Mouse (Mus musculus): ENCODE results near the gene Grm4. TPM values are rescaled to one million over a fixed set of nuclear protein-coding genes. Genes with fewer than 3 reads are reported as not detected.

Grm4 gene
- polyA plus RNA-seq, 2 experiments: 0.01 TPM; not detected in 1

DNA sequence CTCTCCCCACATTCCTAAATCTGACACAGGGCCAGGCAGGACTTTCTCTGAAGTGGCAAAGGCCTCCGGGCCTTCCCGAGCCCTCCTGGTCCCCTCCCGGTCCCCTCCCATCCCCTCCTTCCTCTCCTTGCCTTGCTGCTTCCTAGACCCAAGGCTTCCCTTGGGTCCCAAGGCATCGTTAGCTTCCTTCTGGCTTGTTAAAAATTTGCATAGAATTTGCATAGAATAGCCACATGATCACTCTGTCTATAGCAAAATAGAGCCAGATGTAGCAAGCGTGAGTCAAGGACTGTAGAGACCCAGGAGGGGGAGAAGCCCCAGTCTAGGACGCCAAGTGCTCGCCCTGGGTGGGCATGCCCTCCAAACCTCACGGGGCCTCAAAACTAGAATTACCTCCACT lies 55.3 kb downstream of the Grm4 start:
- no peak overlapping the region for H3K4me3 ChIP-seq (ENCODE audit: insufficient read depth in 1 of 2, low read depth in 2 of 2, low read length in 2 of 2)
- 56% methylated on average over 8 of the region's 8 CpGs for WGBS (ENCODE audit: insufficient replicate concordance)
- no peaks in the 10 kb centered on the region for H3K9me3 ChIP-seq (ENCODE audit: control insufficient read depth, low read length)
- no peaks in the 10 kb centered on the region for H3K27me3 ChIP-seq (ENCODE audit: control insufficient read depth, insufficient read depth, low read length)
- H3K4me2 ChIP-seq (ENCODE audit: low read depth): no peak overlapping the region
- no peak for TF ChIP-seq EP300 (IDR thresholded peaks at IDR 0.05; ENCODE audit: low read depth)
- TF ChIP-seq CTCF (IDR thresholded peaks at IDR 0.05; ENCODE audit: low read depth): no peak
- no peak overlapping the region for H3K9ac ChIP-seq (replicated peaks)
- no peak overlapping the region for H3K27ac ChIP-seq
- H3K36me3 ChIP-seq (replicated peaks; ENCODE audit: control insufficient read depth, insufficient read depth, low read depth): no peaks in the 10 kb centered on the region
- H3K4me1 ChIP-seq (replicated peaks; ENCODE audit: control insufficient read depth in 2 of 2, insufficient read depth in 2 of 2, low read length in 1 of 2): no peaks in the 10 kb centered on the region
- ATAC-seq (ENCODE audit: insufficient read depth) (no peak), DNase-seq (ENCODE audit: low read depth in 3 of 3, low spot score in 3 of 3) (no peak)

GRCm38 (mm10) chr17:27464327-27464962 lies 56.8 kb downstream of the Grm4 start:
- 33% methylated on average over 8 of the region's 8 CpGs for WGBS (ENCODE audit: insufficient replicate concordance)
- no peaks in the 10 kb centered on the region for H3K36me3 ChIP-seq (replicated peaks; ENCODE audit: control insufficient read depth, insufficient read depth, low read depth)
- ATAC-seq (ENCODE audit: insufficient read depth) (no peak), DNase-seq (ENCODE audit: low read depth in 3 of 3, low spot score in 3 of 3) (no peak)
- H3K9ac ChIP-seq (replicated peaks): no peak overlapping the region
- H3K4me3 ChIP-seq (ENCODE audit: insufficient read depth in 1 of 2, low read depth in 2 of 2, low read length in 2 of 2): no peak overlapping the region
- no peaks in the 10 kb centered on the region for H3K4me1 ChIP-seq (replicated peaks; ENCODE audit: control insufficient read depth in 2 of 2, insufficient read depth in 2 of 2, low read length in 1 of 2)
- TF ChIP-seq EP300 (IDR thresholded peaks at IDR 0.05; ENCODE audit: low read depth) (no peak), CTCF (IDR thresholded peaks at IDR 0.05; ENCODE audit: low read depth) (no peak)
- H3K27me3 ChIP-seq (ENCODE audit: control insufficient read depth, insufficient read depth, low read length): no peaks in the 10 kb centered on the region
- H3K27ac ChIP-seq: no peak overlapping the region
- H3K9me3 ChIP-seq (ENCODE audit: control insufficient read depth, low read length): no peaks in the 10 kb centered on the region
- no peak overlapping the region for H3K4me2 ChIP-seq (ENCODE audit: low read depth)

DNA sequence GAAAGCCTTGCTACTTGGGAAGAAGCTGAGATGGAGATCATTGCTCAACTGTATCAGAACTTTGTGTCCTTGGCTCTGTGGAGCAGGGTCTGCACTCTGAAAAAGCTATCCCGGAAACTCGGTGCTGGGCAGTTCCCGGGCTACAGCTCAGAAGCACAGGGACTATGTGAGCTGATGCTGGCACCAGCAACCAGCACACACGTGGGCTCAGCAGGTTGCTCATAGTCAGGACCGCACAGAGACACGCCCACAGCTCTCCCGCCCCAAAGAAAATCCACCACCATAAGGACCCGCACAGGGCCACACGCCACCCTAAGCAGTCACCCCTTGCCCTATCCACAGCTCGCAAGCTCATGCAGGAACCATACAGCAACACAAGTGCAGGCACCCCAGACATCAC lies 61.2 kb downstream of the Grm4 start:
- ATAC-seq (ENCODE audit: insufficient read depth) (no peak), DNase-seq (ENCODE audit: low read depth in 3 of 3, low spot score in 3 of 3) (no peak)
- no peak for TF ChIP-seq CTCF (IDR thresholded peaks at IDR 0.05; ENCODE audit: low read depth)
- no peak for TF ChIP-seq EP300 (IDR thresholded peaks at IDR 0.05; ENCODE audit: low read depth)
- H3K27me3 ChIP-seq (ENCODE audit: control insufficient read depth, insufficient read depth, low read length): no peaks in the 10 kb centered on the region
- H3K27ac ChIP-seq: no peak overlapping the region
- H3K4me1 ChIP-seq (replicated peaks; ENCODE audit: control insufficient read depth in 2 of 2, insufficient read depth in 2 of 2, low read length in 1 of 2): no peaks in the 10 kb centered on the region
- H3K4me2 ChIP-seq (ENCODE audit: low read depth): no peak overlapping the region
- no peak overlapping the region for H3K4me3 ChIP-seq (ENCODE audit: insufficient read depth in 1 of 2, low read depth in 2 of 2, low read length in 2 of 2)
- no peak overlapping the region for H3K9ac ChIP-seq (replicated peaks)
- no peaks in the 10 kb centered on the region for H3K36me3 ChIP-seq (replicated peaks; ENCODE audit: control insufficient read depth, insufficient read depth, low read depth)
- H3K9me3 ChIP-seq (ENCODE audit: control insufficient read depth, low read length): no peaks in the 10 kb centered on the region
- WGBS (ENCODE audit: insufficient replicate concordance): 49% methylated on average over 10 of the region's 10 CpGs

DNA sequence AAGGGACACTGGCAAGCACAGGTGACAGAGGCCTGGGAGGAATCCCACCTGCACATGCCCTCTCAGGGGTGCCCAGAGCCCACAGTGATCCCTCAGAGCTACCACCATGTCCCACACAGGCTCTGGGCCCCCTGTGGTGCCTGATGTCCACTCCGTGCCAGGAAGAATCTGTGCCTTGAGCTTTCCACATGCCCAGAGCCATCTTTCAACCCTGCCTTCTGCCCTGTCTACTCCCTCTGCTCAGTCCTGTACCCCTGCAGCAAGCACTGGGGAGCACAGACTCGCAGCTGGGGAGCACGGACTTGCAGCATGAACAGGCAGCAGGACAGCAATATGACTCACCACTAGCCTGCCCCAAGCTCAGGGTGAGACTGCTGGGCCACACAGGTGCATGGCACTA lies 62.0 kb downstream of the Grm4 start:
- no peak overlapping the region for H3K4me2 ChIP-seq (ENCODE audit: low read depth)
- H3K9ac ChIP-seq (replicated peaks): no peak overlapping the region
- no peaks in the 10 kb centered on the region for H3K4me1 ChIP-seq (replicated peaks; ENCODE audit: control insufficient read depth in 2 of 2, insufficient read depth in 2 of 2, low read length in 1 of 2)
- 65% methylated on average over 3 of the region's 3 CpGs for WGBS (ENCODE audit: insufficient replicate concordance)
- no peak overlapping the region for H3K4me3 ChIP-seq (ENCODE audit: insufficient read depth in 1 of 2, low read depth in 2 of 2, low read length in 2 of 2)
- H3K27ac ChIP-seq: no peak overlapping the region
- H3K27me3 ChIP-seq (ENCODE audit: control insufficient read depth, insufficient read depth, low read length): no peaks in the 10 kb centered on the region
- no peaks in the 10 kb centered on the region for H3K36me3 ChIP-seq (replicated peaks; ENCODE audit: control insufficient read depth, insufficient read depth, low read depth)
- no peak for ATAC-seq (ENCODE audit: insufficient read depth)
- H3K9me3 ChIP-seq (ENCODE audit: control insufficient read depth, low read length): no peaks in the 10 kb centered on the region
- TF ChIP-seq EP300 (IDR thresholded peaks at IDR 0.05; ENCODE audit: low read depth) (no peak), CTCF (IDR thresholded peaks at IDR 0.05; ENCODE audit: low read depth) (no peak)
- DNase-seq (ENCODE audit: low read depth in 3 of 3, low spot score in 3 of 3): no peak

GRCm38 (mm10) chr17:27457863-27458494 lies 63.2 kb downstream of the Grm4 start:
- H3K4me3 ChIP-seq (ENCODE audit: insufficient read depth in 1 of 2, low read depth in 2 of 2, low read length in 2 of 2): no peak overlapping the region
- H3K27ac ChIP-seq: no peak overlapping the region
- no peaks in the 10 kb centered on the region for H3K36me3 ChIP-seq (replicated peaks; ENCODE audit: control insufficient read depth, insufficient read depth, low read depth)
- no peaks in the 10 kb centered on the region for H3K4me1 ChIP-seq (replicated peaks; ENCODE audit: control insufficient read depth in 2 of 2, insufficient read depth in 2 of 2, low read length in 1 of 2)
- no peak for DNase-seq (ENCODE audit: low read depth in 3 of 3, low spot score in 3 of 3)
- H3K9me3 ChIP-seq (ENCODE audit: control insufficient read depth, low read length): no peaks in the 10 kb centered on the region
- H3K9ac ChIP-seq (replicated peaks): no peak overlapping the region
- no peak for ATAC-seq (ENCODE audit: insufficient read depth)
- no peak overlapping the region for H3K4me2 ChIP-seq (ENCODE audit: low read depth)
- H3K27me3 ChIP-seq (ENCODE audit: control insufficient read depth, insufficient read depth, low read length): no peaks in the 10 kb centered on the region
- no peak for TF ChIP-seq EP300 (IDR thresholded peaks at IDR 0.05; ENCODE audit: low read depth)
- no peak for TF ChIP-seq CTCF (IDR thresholded peaks at IDR 0.05; ENCODE audit: low read depth)
- 55% methylated on average over 3 of the region's 3 CpGs for WGBS (ENCODE audit: insufficient replicate concordance)

All from liver, embryonic 14.5 days (tissue).